Mouse (Mus musculus) cortical plate, adult 2 months (tissue): Measurements from ENCODE around the gene Zbtb38. TPM values are rescaled to one million over a fixed set of nuclear protein-coding genes. Genes with fewer than 3 reads are reported as not detected.

Experiments
- H3K27ac ChIP-seq: fragments of 200-500 bp; 2 replicates; pipeline ENCODE4 v1.5.1; 2012; ENCODE audit warnings: low read length, control low read depth, inconsistent platforms; ENCODE audit not compliant: insufficient read depth
- H3K4me1 ChIP-seq: fragments of 200-500 bp; 2 replicates; pipeline ENCODE4 v1.6.1; 2011; ENCODE audit warnings: low read length; ENCODE audit not compliant: control insufficient read depth, insufficient read depth
- H3K4me3 ChIP-seq: fragments of 200-500 bp; 2 replicates; pipeline ENCODE4 v1.5.1; 2011; ENCODE audit warnings: mild to moderate bottlenecking, low read length, control low read depth; ENCODE audit not compliant: insufficient read depth
- CTCF ChIP-seq: fragments of 200-500 bp; IDR thresholded peaks from 2 replicates; pipeline ENCODE4 v1.5.1; 2011; ENCODE audit warnings: mild to moderate bottlenecking, control low read depth, low read length; ENCODE audit not compliant: insufficient read depth; ENCODE audit errors: extremely low read depth
- POLR2A ChIP-seq: fragments of 200-500 bp; IDR thresholded peaks from 2 replicates; pipeline ENCODE4 v1.6.1; 2011; ENCODE audit warnings: mild to moderate bottlenecking, low read length, control low read depth; ENCODE audit not compliant: insufficient read depth; ENCODE audit errors: extremely low read depth
- polyA plus RNA-seq: library from polyadenylated mRNA; depleted of rRNA; stranded (reverse); fragments of >200 nt; gene quantifications from 2 replicates; pipeline ENCODE4 v1.2.3, GENCODE M21; 2012

Gene Zbtb38
- polyA plus RNA-seq, 1 experiment, result 19.1 TPM

DNA sequence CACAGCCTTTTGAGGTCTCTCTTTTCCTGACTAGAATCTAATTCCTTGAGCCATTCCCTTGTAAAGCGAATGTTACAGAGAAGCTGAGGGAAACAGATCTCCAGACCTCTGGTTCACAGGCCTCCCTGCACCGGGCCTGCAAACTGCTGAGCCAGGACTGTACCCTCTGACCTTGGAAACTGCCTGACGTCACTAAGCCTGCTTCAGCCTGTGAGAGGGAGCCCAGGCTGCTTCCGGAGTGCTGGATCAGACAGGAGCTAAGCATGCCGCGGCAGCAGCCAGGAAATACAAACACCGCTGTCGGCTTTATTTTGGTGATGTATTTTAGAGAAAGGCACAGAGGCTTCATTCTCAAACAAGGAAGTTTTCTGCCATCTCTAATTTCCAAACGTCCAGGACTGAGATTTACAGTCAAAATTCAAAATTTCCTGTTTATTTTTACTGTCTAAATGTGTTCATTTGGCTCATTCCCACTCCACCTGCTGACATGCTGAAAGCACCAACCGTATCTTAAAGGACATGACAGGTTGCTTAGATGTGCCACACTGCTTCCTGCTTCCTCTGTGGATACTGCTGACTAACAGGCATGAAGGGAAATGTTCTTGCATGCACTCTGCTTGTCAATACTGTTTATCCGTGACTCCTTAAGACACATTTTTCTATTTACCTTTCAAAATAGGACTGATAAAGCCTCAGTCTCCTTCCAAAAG lies 46.9 kb downstream of the Zbtb38 start:
- Histone ChIP-seq H3K4me1 (peaks cover 11% of the 10 kb centered on the region), H3K27ac (peak overlapping the region; percentile 0; the same call in 1 of the 2 replicates), H3K4me3 (no peak overlapping the region)
- TF ChIP-seq POLR2A (no peak), CTCF (no peak)

DNA sequence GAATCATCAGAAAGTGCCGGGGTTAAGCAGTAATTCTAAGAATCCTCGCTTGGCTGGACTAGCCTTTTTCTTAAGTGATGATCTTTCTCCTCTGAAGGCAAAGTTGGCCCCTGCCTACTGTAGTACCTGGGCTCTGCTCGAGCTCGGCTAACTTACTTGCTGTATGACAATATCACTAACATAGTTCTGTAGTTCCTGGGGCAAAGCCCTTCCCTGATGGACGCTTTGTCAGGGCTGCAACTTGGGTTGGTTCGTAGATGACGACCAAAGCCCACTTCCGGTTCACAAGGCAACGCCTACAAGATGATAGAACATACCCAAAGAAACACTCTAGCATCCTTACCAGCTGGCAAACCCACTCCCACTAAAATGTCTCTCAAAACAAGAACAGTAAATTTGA lies 47.7 kb downstream of the Zbtb38 start:
- Histone ChIP-seq H3K4me1 (peaks cover 11% of the 10 kb centered on the region), H3K4me3 (no peak overlapping the region), H3K27ac (no peak overlapping the region)
- TF ChIP-seq CTCF (no peak), POLR2A (no peak)

DNA sequence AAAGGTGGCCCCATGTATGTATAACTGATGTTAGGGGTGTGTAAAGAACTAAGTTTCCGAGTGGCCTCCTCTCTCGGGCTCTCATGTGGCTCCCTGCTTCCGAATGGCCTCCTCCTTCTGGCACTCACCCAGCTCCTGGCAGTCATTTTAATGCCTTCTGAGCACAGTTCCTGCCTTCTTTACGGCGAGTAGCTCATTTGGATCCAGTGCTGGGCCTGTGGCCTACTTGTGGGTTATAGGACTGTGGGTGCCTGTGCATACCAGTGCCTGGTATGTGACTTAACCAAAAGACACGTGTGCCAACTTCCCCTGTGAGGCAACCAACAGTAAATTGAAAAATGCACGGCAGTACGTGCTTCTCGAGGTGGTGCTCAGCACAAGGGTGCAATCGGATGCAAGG lies 50.7 kb downstream of the Zbtb38 start:
- no peak overlapping the region for H3K27ac ChIP-seq
- H3K4me3 ChIP-seq, result no peak overlapping the region
- peaks cover 13% of the 10 kb centered on the region for H3K4me1 ChIP-seq
- TF ChIP-seq CTCF (no peak), POLR2A (no peak)

DNA sequence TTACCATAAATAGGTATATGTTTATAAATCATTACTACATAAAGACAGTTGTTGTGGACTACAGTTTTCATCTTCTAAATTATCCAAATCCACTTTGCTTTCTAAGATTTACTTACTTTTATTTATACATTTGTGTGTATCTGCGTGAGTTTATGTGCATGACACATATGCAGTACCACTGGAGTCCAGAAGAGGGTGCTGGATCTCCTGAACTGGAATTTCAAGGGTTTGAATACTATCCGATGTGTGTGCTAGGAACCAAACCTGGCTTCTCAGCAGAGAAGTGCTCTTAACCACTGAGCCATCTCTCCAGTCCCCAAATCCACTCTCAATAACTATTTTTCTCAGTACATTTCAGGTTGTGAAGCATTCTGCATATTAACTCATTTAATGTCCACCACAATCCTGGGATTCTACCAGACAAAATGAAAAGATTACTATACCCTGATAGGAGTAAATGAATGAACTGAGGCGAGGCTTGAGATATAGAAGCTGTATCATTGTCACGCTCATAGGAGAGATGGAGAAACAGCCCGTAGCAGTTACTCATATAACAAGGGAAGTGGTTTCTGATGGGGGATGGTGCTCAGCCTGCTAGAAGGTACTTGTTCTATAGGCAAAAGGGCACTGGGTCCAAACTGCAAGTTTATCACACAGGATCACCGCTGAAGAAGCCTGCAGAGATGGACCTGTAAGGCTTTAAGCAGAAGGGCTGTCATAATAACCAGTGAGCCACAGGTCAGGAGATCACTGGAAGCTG lies 53.2 kb downstream of the Zbtb38 start:
- Histone ChIP-seq H3K27ac (no peak overlapping the region), H3K4me1 (peaks cover 8% of the 10 kb centered on the region), H3K4me3 (no peak overlapping the region)
- TF ChIP-seq CTCF (no peak), POLR2A (no peak)

DNA sequence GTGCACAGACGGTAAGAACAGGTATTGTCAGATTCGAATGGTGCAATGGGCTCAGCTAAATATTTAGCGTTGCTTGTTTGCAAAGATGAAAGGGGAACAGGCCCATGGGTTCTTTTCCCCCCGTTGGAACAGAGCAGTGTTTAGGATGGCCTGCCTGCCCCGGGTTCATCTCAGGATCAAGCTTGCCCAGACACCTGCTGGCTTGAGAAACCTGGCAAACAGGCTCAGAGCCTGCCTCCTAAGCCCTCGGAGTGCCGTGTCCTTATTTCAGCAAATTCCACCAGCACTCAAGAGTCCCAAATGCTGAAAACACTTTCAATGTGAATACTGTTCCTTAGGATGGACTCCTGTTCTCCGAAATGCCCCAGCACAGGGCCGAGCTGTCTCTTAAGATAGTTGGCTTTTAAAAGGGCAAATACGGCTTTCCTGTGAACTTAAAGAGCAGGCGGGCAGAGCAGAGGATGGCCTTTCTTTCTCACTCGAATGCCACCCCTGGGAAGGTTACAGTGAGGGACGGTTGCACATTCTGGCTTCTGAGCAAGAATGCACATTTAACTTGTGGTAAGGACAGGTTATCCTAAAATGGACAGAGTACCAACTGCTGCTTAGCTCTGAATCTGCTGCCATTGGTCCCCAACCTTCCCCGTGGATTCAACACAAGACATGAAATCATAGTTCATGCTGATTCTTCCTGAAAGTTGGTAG lies 55.7 kb downstream of the Zbtb38 start:
- TF ChIP-seq CTCF, result no peak
- TF ChIP-seq POLR2A, result no peak
- H3K4me1 ChIP-seq, result peaks cover 8% of the 10 kb centered on the region
- H3K27ac ChIP-seq, result peak overlapping the region; percentile 87
- H3K4me3 ChIP-seq, result peak overlapping the region; percentile 37; the same call in 1 of the 2 replicates

DNA sequence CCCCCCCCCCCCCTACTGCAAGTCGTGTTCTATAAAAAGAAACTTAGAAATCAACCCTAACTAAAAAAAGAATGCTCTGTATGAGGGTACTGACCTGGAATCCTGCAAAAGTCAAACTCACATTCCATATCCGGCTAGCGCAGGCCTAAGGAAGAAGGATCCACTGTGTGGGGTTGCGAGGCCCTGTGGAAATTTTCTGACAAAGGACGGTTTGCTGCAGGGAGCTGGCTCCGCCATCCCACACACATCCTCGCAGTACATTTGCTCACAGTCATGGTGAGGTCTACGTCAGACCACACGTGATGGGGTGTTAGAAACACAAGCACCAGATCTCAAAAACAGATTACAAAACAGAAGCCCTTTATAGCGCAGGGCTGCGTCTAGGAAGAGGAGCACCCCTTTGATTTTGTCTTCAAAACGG lies 56.5 kb downstream of the Zbtb38 start:
- H3K4me1 ChIP-seq, result peaks cover 8% of the 10 kb centered on the region
- peak overlapping the region; percentile 37 for H3K4me3 ChIP-seq
- TF ChIP-seq CTCF (no peak), POLR2A (peak; percentile 94)
- peak overlapping the region; percentile 87 for H3K27ac ChIP-seq

DNA sequence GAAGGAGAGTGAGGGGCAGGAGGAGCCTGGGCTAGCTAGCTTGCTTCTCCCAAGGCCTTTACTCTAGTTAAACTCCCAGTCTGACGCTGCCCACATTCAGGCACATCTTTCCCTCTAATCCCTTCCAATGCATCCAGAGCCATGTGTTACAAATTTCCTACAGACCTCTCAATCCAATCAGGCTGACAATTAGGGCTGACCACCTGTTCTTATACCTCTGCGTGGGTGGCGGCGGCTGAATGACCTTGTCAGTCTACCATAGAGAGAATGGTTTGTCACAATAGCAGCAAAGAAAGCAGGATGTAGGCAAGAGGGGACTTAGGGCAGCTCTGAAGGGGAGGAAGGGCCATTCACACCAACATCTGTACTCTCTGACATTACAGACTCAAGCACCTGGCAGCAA lies 62.2 kb downstream of the Zbtb38 start:
- no peak for TF ChIP-seq POLR2A
- TF ChIP-seq CTCF, result no peak
- Histone ChIP-seq H3K27ac (peak overlapping the region; percentile 82; the same call in 1 of the 2 replicates), H3K4me1 (peaks cover under 1% of the 10 kb centered on the region; the same call in 1 of the 2 replicates), H3K4me3 (no peak overlapping the region)

- H3K4me1 ChIP-seq, result peaks cover 2% of the 10 kb centered on the region; the same call in 1 of the 2 replicates
- no peak for TF ChIP-seq CTCF
- TF ChIP-seq POLR2A, result no peak
- H3K27ac ChIP-seq, result no peak overlapping the region
- no peak overlapping the region for H3K4me3 ChIP-seq
Observed at GRCm38 (mm10) chr9:96689076-96689475, 63.6 kb downstream of the Zbtb38 start.

DNA sequence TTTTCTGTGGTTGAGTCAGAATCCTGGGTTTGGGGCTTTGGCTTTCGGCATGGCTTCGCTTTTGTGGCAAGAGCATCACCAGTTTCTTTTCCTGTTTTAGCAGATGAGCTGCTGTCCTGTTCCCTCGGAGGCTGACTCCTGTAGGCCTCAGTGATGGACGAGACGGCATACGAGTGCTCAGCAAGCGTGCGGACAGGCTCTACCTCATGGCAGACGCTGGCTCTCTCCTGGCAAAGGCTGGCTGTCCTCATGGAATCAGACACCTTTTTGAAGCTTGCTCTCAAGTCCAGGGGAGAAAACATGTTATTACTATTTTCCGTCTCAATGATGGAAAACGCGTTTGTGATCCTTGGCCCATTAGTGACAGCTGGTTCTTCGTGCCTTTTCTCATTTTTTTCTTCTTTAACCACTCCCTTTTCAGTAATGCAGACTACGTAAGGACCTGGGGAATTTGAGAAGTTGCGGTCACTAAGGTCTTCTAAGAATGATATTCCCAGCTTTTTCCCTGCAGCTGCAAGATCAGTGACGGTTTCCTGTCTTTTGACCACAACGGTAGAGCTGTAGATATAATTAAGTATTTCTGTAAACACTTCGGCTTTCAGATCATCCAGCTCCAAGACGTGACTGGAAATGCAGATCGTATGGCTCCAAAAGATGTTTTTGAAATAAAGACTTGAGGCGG lies 64.3 kb downstream of the Zbtb38 start:
- H3K4me3 ChIP-seq, result no peak overlapping the region
- H3K27ac ChIP-seq, result no peak overlapping the region
- no peak for TF ChIP-seq CTCF
- H3K4me1 ChIP-seq, result peaks cover 4% of the 10 kb centered on the region; the same call in 1 of the 2 replicates
